Mouse (Mus musculus) ES-Bruce4 (cell line): ENCODE data around the gene Gm20518. TPM values are rescaled to one million over a fixed set of nuclear protein-coding genes. Genes with fewer than 3 reads are reported as not detected.

Source experiments
- H3K27ac ChIP-seq: 2 replicates; pipeline ENCODE4 v1.5.1; 2012; ENCODE audit warnings: low read length, inconsistent platforms; ENCODE audit not compliant: insufficient read depth
- H3K27me3 ChIP-seq: 2 replicates; pipeline ENCODE4 v1.6.1; 2012; ENCODE audit warnings: mild to moderate bottlenecking, low read length, inconsistent platforms; ENCODE audit not compliant: control insufficient read depth, poor library complexity, insufficient read depth, severe bottlenecking
- H3K36me3 ChIP-seq: 2 replicates; pipeline ENCODE4 v1.6.1; 2012; ENCODE audit warnings: inconsistent platforms, mild to moderate bottlenecking, low read length, moderate library complexity; ENCODE audit not compliant: control insufficient read depth, poor library complexity, insufficient read depth, severe bottlenecking
- H3K4me1 ChIP-seq: one replicate; pipeline ENCODE4 v1.8.1; 2011; ENCODE audit warnings: low read length; ENCODE audit not compliant: control insufficient read depth, insufficient read depth
- H3K4me3 ChIP-seq: 2 replicates; pipeline ENCODE4 v1.5.1; 2011; ENCODE audit warnings: low read depth, mild to moderate bottlenecking, low read length
- H3K9ac ChIP-seq: 2 replicates; pipeline ENCODE4 v1.6.1; 2012; ENCODE audit warnings: low read depth, mild to moderate bottlenecking, inconsistent platforms; ENCODE audit not compliant: poor library complexity, severe bottlenecking
- H3K9me3 ChIP-seq: replicated peaks from 2 replicates; pipeline ENCODE4 v1.6.1; 2012; ENCODE audit warnings: mild to moderate bottlenecking, low read length, inconsistent platforms; ENCODE audit not compliant: control insufficient read depth, poor library complexity, insufficient read depth, severe bottlenecking
- CTCF ChIP-seq: IDR thresholded peaks from one replicate; pipeline ENCODE4 v1.8.1; 2011; ENCODE audit warnings: low read depth, low read length
- EP300 ChIP-seq: IDR thresholded peaks from 2 replicates; pipeline ENCODE4 v1.6.1; 2011; ENCODE audit warnings: low read depth, low read length; ENCODE audit not compliant: insufficient read depth
- POLR2A ChIP-seq: IDR thresholded peaks from one replicate; pipeline ENCODE4 v1.8.1; 2011; ENCODE audit warnings: low read length; ENCODE audit not compliant: insufficient read depth
- polyA plus RNA-seq: library from polyadenylated mRNA; stranded (reverse); fragments of >200 nt; gene quantifications from 2 replicates; pipeline ENCODE4 v1.2.4, GENCODE M21; 2011; ENCODE audit warnings: low read depth; ENCODE audit not compliant: missing spikeins, insufficient read depth, insufficient read length

The Gm20518 gene
- polyA plus RNA-seq, 1 experiment, result not detected

DNA sequence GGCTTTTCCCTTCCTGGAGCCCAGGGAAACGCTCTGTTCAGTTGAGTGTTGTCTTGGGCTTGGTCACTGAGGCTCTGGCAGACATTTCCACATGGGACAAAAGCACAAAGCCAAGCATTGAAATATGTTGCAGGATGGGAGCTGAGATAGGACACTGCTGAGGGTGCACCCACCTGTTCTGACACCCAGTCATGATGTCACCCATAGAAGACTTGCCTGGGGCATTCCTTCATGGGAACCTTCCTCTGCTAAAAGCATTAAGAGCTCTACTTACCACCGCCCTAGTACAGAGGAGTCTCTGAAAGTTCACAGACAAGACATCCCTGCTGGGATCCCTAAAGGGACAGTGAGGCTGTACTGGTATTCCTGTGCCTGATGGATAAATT lies 1.1 kb downstream of the Gm20518 start:
- H3K27me3 ChIP-seq, result no peaks in the 10 kb centered on the region
- H3K27ac ChIP-seq, result no peak overlapping the region
- peak overlapping the region; percentile 83; the same call in 1 of the 2 replicates for H3K9ac ChIP-seq
- H3K9me3 ChIP-seq, result no peaks in the 10 kb centered on the region
- no peaks in the 10 kb centered on the region for H3K36me3 ChIP-seq
- peak overlapping the region; percentile 79; the same call in 1 of the 2 replicates for H3K4me3 ChIP-seq
- no peaks in the 10 kb centered on the region for H3K4me1 ChIP-seq
- TF ChIP-seq EP300 (no peak), POLR2A (no peak), CTCF (no peak)

DNA sequence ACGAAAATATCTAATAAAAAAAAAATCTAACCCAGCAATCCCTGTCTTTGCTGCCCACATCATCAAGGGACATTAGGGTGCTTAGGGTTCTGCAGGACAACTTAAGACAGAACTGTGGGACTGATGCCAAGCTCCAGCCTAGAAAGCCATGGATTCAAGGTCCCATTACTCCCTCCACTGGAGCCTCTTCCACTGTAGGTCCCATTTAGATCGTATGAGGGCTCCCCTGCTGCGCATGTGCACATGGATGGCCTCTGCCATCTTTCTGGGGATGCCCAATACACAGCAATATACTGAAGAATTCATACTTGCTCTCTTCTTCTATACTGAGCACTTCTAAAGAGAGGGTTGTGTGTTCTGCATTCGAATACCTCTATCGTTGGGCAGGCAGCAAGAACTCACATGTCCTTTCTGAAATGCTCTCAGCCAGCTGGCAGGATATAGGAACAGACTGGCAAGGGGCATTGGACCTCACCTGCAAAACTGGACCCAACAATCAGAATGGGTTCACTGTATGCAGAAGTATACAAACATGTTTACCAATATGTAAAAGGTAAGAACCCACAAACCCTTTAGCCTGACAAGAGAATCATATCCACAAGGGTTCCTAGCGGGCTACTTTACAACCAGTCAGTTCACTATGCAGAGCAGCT lies 1.7 kb downstream of the Gm20518 start:
- no peak overlapping the region for H3K4me3 ChIP-seq
- no peaks in the 10 kb centered on the region for H3K9me3 ChIP-seq
- H3K4me1 ChIP-seq, result no peaks in the 10 kb centered on the region
- no peaks in the 10 kb centered on the region for H3K36me3 ChIP-seq
- H3K27ac ChIP-seq, result no peak overlapping the region
- no peak for TF ChIP-seq CTCF
- TF ChIP-seq POLR2A, result no peak
- no peak for TF ChIP-seq EP300
- H3K9ac ChIP-seq, result no peak overlapping the region
- no peaks in the 10 kb centered on the region for H3K27me3 ChIP-seq

DNA sequence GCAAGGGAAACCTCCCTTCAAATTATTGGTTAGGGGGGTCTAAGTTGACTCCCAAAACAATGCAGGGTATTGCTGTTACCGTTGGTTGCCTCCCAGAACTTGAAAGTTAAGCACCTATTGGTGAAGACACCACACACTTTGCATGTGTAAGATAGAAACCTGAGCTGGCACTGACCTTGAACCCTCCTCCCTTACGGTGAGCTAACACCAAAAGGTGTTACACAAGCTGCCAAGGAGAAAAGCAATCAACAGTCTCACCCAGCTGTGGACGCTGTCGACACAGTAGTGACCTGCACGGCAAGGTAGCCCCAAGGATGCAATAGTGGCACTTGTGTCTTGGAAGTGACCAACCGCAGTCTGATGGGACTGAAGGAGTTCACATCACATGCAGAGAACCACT lies 7.4 kb downstream of the Gm20518 start:
- Histone ChIP-seq H3K36me3 (no peaks in the 10 kb centered on the region), H3K27me3 (no peaks in the 10 kb centered on the region), H3K4me3 (no peak overlapping the region), H3K4me1 (peaks cover 3% of the 10 kb centered on the region), H3K9me3 (no peaks in the 10 kb centered on the region), H3K27ac (0 out of 2 replicates have a peak overlapping the region, but pooled peaks have one; percentile 1), H3K9ac (no peak overlapping the region)
- TF ChIP-seq POLR2A (no peak), CTCF (no peak), EP300 (peak; percentile 84; the same call in 1 of the 2 replicates)

DNA sequence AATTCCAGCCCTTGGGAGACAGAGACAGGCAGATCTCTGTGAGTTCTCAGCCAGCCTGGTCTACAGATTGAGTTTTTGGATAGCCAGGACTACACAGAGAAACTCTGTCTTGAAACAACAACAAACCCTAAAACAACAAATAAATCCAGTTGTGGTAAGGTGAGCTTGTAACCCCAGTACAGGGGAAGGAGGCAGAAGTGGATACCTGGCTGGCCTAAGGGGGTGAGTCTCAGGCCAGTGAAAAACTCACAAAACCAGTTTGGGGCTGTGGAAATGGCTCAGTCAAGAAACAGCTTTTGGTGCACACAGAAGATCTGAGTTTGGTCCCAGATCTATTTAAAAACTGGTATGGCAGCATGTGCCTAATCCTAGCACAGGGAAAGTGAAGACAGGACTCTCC lies 9.3 kb downstream of the Gm20518 start:
- Histone ChIP-seq H3K27me3 (no peaks in the 10 kb centered on the region), H3K4me3 (no peak overlapping the region), H3K27ac (no peak overlapping the region), H3K4me1 (peaks cover 3% of the 10 kb centered on the region), H3K9ac (no peak overlapping the region), H3K9me3 (no peaks in the 10 kb centered on the region), H3K36me3 (no peaks in the 10 kb centered on the region)
- TF ChIP-seq EP300, result no peak
- no peak for TF ChIP-seq POLR2A
- TF ChIP-seq CTCF, result no peak

DNA sequence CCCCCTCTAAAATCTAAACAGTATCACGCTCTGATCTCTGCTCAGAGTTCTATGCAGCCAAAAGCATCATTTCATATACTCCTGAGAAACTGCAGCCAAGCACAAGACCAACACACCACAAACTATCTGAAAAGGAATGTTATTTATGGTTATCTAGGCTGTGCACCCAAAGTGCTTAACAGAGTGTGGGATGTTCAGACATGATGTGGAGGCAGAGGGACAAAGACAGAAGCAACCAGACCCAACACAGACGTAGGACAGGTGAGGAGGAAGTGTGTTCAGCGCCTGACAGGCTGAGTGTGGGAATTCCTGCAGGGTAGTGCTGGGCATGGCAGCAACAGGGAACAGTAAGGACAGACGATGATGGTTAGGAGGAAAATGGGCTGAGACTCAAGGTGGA lies 11.9 kb downstream of the Gm20518 start:
- Histone ChIP-seq H3K36me3 (no peaks in the 10 kb centered on the region), H3K27me3 (no peaks in the 10 kb centered on the region), H3K4me1 (peaks cover 3% of the 10 kb centered on the region), H3K27ac (no peak overlapping the region), H3K9me3 (no peaks in the 10 kb centered on the region), H3K9ac (no peak overlapping the region), H3K4me3 (no peak overlapping the region)
- TF ChIP-seq POLR2A (no peak), CTCF (no peak), EP300 (no peak)

DNA sequence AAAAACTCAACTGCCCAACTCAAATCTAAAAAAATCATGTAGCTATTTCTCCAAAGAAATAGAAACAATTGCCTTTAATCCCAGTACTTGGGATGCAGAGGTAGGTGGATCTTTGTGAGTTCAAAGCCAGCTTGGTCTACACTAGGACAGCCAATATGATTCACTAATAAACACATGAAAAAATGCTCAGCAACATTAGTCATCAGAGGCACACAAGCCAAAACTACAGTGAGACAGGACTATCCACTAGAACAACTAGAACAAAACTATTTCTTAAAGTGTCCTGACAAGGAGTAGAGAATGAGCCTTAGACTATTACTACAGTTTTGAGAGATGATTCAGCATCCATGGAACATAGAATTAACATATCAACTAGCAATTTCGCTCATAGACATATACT lies 15.4 kb downstream of the Gm20518 start:
- no peak overlapping the region for H3K9ac ChIP-seq
- H3K27me3 ChIP-seq, result no peaks in the 10 kb centered on the region
- peaks cover 5% of the 10 kb centered on the region; the same call in 1 of the 2 replicates for H3K36me3 ChIP-seq
- no peaks in the 10 kb centered on the region for H3K9me3 ChIP-seq
- H3K27ac ChIP-seq, result no peak overlapping the region
- TF ChIP-seq POLR2A (no peak), EP300 (no peak), CTCF (no peak)
- no peak overlapping the region for H3K4me3 ChIP-seq
- no peaks in the 10 kb centered on the region for H3K4me1 ChIP-seq
